Mouse (Mus musculus) bone marrow macrophage, adult 2 months (primary cell): Measurements from ENCODE around the gene Emg1.

Experiments
- CTCF ChIP-seq: IDR thresholded peaks from 2 replicates; pipeline ENCODE4 v1.5.1; 2012; ENCODE audit warnings: low read depth, mild to moderate bottlenecking, low read length, moderate library complexity
- POLR2A ChIP-seq: IDR thresholded peaks from 2 replicates; pipeline ENCODE4 v1.6.1; 2012; ENCODE audit warnings: mild to moderate bottlenecking, low read depth, low read length, borderline replicate concordance

GRCm38 (mm10) chr6:124662477-124663423, 49.2 kb downstream of the Emg1 start, which contains the start of gene Lpcat3:
- TF ChIP-seq CTCF, result peak; percentile 99
- no peak for TF ChIP-seq POLR2A
